Mouse (Mus musculus) heart, adult 2 months (tissue): Measurements from ENCODE around the gene Prnp.

Experiments used
- CTCF ChIP-seq: fragments of 200-600 bp; IDR thresholded peaks from 2 replicates; pipeline ENCODE4 v1.8.1; 2022; ENCODE audit warnings: antibody characterized with exemption, mild to moderate bottlenecking, moderate library complexity
- EP300 ChIP-seq: fragments of 200-500 bp; IDR thresholded peaks from 2 replicates; pipeline ENCODE4 v1.6.1; 2011; ENCODE audit warnings: low read depth, low read length, control low read depth; ENCODE audit not compliant: insufficient read depth
- POLR2A ChIP-seq: fragments of 200-500 bp; IDR thresholded peaks from 2 replicates; pipeline ENCODE4 v1.6.1; 2011; ENCODE audit warnings: mild to moderate bottlenecking, low read depth, low read length, control low read depth; ENCODE audit not compliant: insufficient read depth

- TF ChIP-seq CTCF (peak; percentile 64), EP300 (no peak), POLR2A (no peak)
Observed at GRCm38 (mm10) chr2:131935390-131936105, 25.8 kb downstream of the Prnp start.
